Mouse (Mus musculus): ENCODE data around the gene Pard6a. TPM values are rescaled to one million over a fixed set of nuclear protein-coding genes. Genes with fewer than 3 reads are reported as not detected.

The Pard6a gene
- total and polyA plus RNA-seq, 2 experiments from 2014 or later = 14.0 to 16.7 TPM

GRCm38 (mm10) chr8:105707498-105708403 is 6.8 kb downstream of the Pard6a start, which contains the start of the genes 4933405L10Rik and Enkd1:
Gene 4933405L10Rik, plus strand, starts transcription at chr8:105707655.
Gene Enkd1, minus strand, starts transcription at chr8:105708210.
- no peaks in the 10 kb centered on the region for H3K27me3 ChIP-seq (ENCODE audit: control insufficient read depth, insufficient read depth, low read length)
- H3K9ac ChIP-seq (replicated peaks; ENCODE audit: low read depth, low read length) = peak within 1 kb of the TSS; percentile 51
- ATAC-seq (ENCODE audit: insufficient read depth, low read depth) = peak; percentile 83
- H3K4me1 ChIP-seq (ENCODE audit: control insufficient read depth, insufficient read depth) = peaks cover 12% of the 10 kb centered on the region; the same call in 1 of the 2 replicates
- peak within 1 kb of the TSS; percentile 79 for H3K4me3 ChIP-seq (ENCODE audit: low read depth, low read length)
- no peaks in the 10 kb centered on the region for H3K9me3 ChIP-seq (replicated peaks; ENCODE audit: control insufficient read depth, low read length)
- 1% methylated on average over 55 of the region's 55 CpGs for WGBS
- peak within 1 kb of the TSS; percentile 95 for H3K4me2 ChIP-seq (ENCODE audit: low read depth, low read length)
- TF ChIP-seq CTCF (IDR thresholded peaks at IDR 0.05; ENCODE audit: low read depth) (no peak), EP300 (IDR thresholded peaks at IDR 0.05; ENCODE audit: low read depth) (no peak)
- H3K36me3 ChIP-seq (replicated peaks; ENCODE audit: control insufficient read depth, insufficient read depth, low read length) = no peaks in the 10 kb centered on the region
- peak; percentile 85 for DNase-seq (ENCODE audit: low spot score)
- no peak within 1 kb of the TSS for H3K27ac ChIP-seq (ENCODE audit: low read depth)

GRCm38 (mm10) chr8:105708675-105709074 is 7.7 kb downstream of the Pard6a start:
- Histone ChIP-seq H3K9me3 (replicated peaks; ENCODE audit: control insufficient read depth, low read length) (no peaks in the 10 kb centered on the region), H3K36me3 (replicated peaks; ENCODE audit: control insufficient read depth, insufficient read depth, low read length) (no peaks in the 10 kb centered on the region), H3K4me2 (ENCODE audit: low read depth, low read length) (no peak overlapping the region), H3K27ac (ENCODE audit: low read depth) (no peak overlapping the region), H3K27me3 (ENCODE audit: control insufficient read depth, insufficient read depth, low read length) (no peaks in the 10 kb centered on the region), H3K4me1 (ENCODE audit: control insufficient read depth, insufficient read depth) (peaks cover 12% of the 10 kb centered on the region; the same call in 1 of the 2 replicates), H3K9ac (replicated peaks; ENCODE audit: low read depth, low read length) (no peak overlapping the region), H3K4me3 (ENCODE audit: low read depth, low read length) (no peak overlapping the region)
- WGBS = 88% methylated on average over 8 of the region's 8 CpGs
- ATAC-seq (ENCODE audit: insufficient read depth, low read depth) (no peak), DNase-seq (ENCODE audit: low spot score) (no peak)
- TF ChIP-seq EP300 (IDR thresholded peaks at IDR 0.05; ENCODE audit: low read depth) = no peak

- H3K27ac ChIP-seq (ENCODE audit: low read depth) = no peak overlapping the region
- DNase-seq (ENCODE audit: low spot score) (no peak), ATAC-seq (ENCODE audit: insufficient read depth, low read depth) (no peak)
- TF ChIP-seq CTCF (IDR thresholded peaks at IDR 0.05; ENCODE audit: low read depth) (no peak), EP300 (IDR thresholded peaks at IDR 0.05; ENCODE audit: low read depth) (no peak)
- no peak overlapping the region for H3K4me2 ChIP-seq (ENCODE audit: low read depth, low read length)
- H3K9ac ChIP-seq (replicated peaks; ENCODE audit: low read depth, low read length) = no peak overlapping the region
- WGBS = 72% methylated on average over 14 of the region's 14 CpGs
- no peaks in the 10 kb centered on the region for H3K36me3 ChIP-seq (replicated peaks; ENCODE audit: control insufficient read depth, insufficient read depth, low read length)
- no peaks in the 10 kb centered on the region for H3K9me3 ChIP-seq (replicated peaks; ENCODE audit: control insufficient read depth, low read length)
- peaks cover 12% of the 10 kb centered on the region; the same call in 1 of the 2 replicates for H3K4me1 ChIP-seq (ENCODE audit: control insufficient read depth, insufficient read depth)
- no peaks in the 10 kb centered on the region for H3K27me3 ChIP-seq (ENCODE audit: control insufficient read depth, insufficient read depth, low read length)
- no peak overlapping the region for H3K4me3 ChIP-seq (ENCODE audit: low read depth, low read length)
These were observed 8.4 kb downstream of the Pard6a start for GRCm38 (mm10) chr8:105709317-105709716.

- no peak overlapping the region for H3K9ac ChIP-seq (replicated peaks; ENCODE audit: low read depth, low read length)
- H3K9me3 ChIP-seq (replicated peaks; ENCODE audit: control insufficient read depth, low read length) = no peaks in the 10 kb centered on the region
- no peaks in the 10 kb centered on the region for H3K27me3 ChIP-seq (ENCODE audit: control insufficient read depth, insufficient read depth, low read length)
- H3K36me3 ChIP-seq (replicated peaks; ENCODE audit: control insufficient read depth, insufficient read depth, low read length) = peaks cover 5% of the 10 kb centered on the region; the same call in 1 of the 2 replicates
- ATAC-seq (ENCODE audit: insufficient read depth, low read depth) (no peak), DNase-seq (ENCODE audit: low spot score) (no peak)
- 65% methylated on average over 3 of the region's 3 CpGs for WGBS
- no peak overlapping the region for H3K4me3 ChIP-seq (ENCODE audit: low read depth, low read length)
- H3K27ac ChIP-seq (ENCODE audit: low read depth) = no peak overlapping the region
- H3K4me2 ChIP-seq (ENCODE audit: low read depth, low read length) = no peak overlapping the region
- H3K4me1 ChIP-seq (ENCODE audit: control insufficient read depth, insufficient read depth) = peaks cover 4% of the 10 kb centered on the region; the same call in 1 of the 2 replicates
- no peak for TF ChIP-seq EP300 (IDR thresholded peaks at IDR 0.05; ENCODE audit: low read depth)
- no peak for TF ChIP-seq CTCF (IDR thresholded peaks at IDR 0.05; ENCODE audit: low read depth)
These were observed 11.3 kb downstream of the Pard6a start for GRCm38 (mm10) chr8:105712286-105712685.

- H3K27ac ChIP-seq (ENCODE audit: low read depth) = no peak overlapping the region
- H3K4me3 ChIP-seq (ENCODE audit: low read depth, low read length) = no peak overlapping the region
- no peak overlapping the region for H3K4me2 ChIP-seq (ENCODE audit: low read depth, low read length)
- no peaks in the 10 kb centered on the region for H3K4me1 ChIP-seq (ENCODE audit: control insufficient read depth, insufficient read depth)
- peak; percentile 56 for ATAC-seq (ENCODE audit: insufficient read depth, low read depth)
- peak; percentile 88 for TF ChIP-seq CTCF (IDR thresholded peaks at IDR 0.05; ENCODE audit: low read depth)
- TF ChIP-seq EP300 (IDR thresholded peaks at IDR 0.05; ENCODE audit: low read depth) = no peak
- peaks cover 6% of the 10 kb centered on the region; the same call in 1 of the 2 replicates for H3K36me3 ChIP-seq (replicated peaks; ENCODE audit: control insufficient read depth, insufficient read depth, low read length)
- peak; percentile 69 for DNase-seq (ENCODE audit: low spot score)
- H3K9ac ChIP-seq (replicated peaks; ENCODE audit: low read depth, low read length) = no peak overlapping the region
- no peaks in the 10 kb centered on the region for H3K27me3 ChIP-seq (ENCODE audit: control insufficient read depth, insufficient read depth, low read length)
- no peaks in the 10 kb centered on the region for H3K9me3 ChIP-seq (replicated peaks; ENCODE audit: control insufficient read depth, low read length)
- 5% methylated on average over 3 of the region's 3 CpGs for WGBS
These were observed 13.2 kb downstream of the Pard6a start for GRCm38 (mm10) chr8:105714139-105714538.

Measured in heart, postnatal 0 days (tissue).